Mouse (Mus musculus) WW6 (cell line): ENCODE data around the gene Zfp119a.
"Not testable (repeated sequence)": the region's sequence is repeated elsewhere in the genome, so short reads cannot be mapped to it uniquely, and the experiment has no call there.

Experiments used
- DNase-seq: peaks from one replicate; pipeline ENCODE4 v3.0.0-alpha.2; 2013; ENCODE audit warnings: low read depth, low spot score

The Zfp119a gene

GRCm38 (mm10) chr17:55878636-55879369 is at the start of gene Zfp119a:
TSS of gene Zfp119a (minus strand) at chr17:55878930.
- peak; percentile 68 for DNase-seq

- no peak for DNase-seq
Measured at GRCm38 (mm10) chr17:55906669-55907068, 27.9 kb upstream of the Zfp119a start.

- no peak for DNase-seq
Measured at GRCm38 (mm10) chr17:55904131-55904530, 25.4 kb upstream of the Zfp119a start.

GRCm38 (mm10) chr17:55903687-55904086 is 25.0 kb upstream of the Zfp119a start:
- DNase-seq: no peak

GRCm38 (mm10) chr17:55903087-55903486 is 24.4 kb upstream of the Zfp119a start:
- no peak for DNase-seq

- DNase-seq: not testable (repeated sequence)
Measured at GRCm38 (mm10) chr17:55892406-55892955, 13.8 kb upstream of the Zfp119a start.

- no peak for DNase-seq
Measured at GRCm38 (mm10) chr17:55884912-55885311, 6.2 kb upstream of the Zfp119a start.

GRCm38 (mm10) chr17:55883631-55884030 is 4.9 kb upstream of the Zfp119a start:
- no peak for DNase-seq

- not testable (repeated sequence) for DNase-seq
Measured at GRCm38 (mm10) chr17:55878282-55878635, 471 bp downstream of the Zfp119a start.

GRCm38 (mm10) chr17:55877184-55877583 is 1.5 kb downstream of the Zfp119a start:
- no peak for DNase-seq

- no peak for DNase-seq
Measured at GRCm38 (mm10) chr17:55843067-55843466, 35.7 kb downstream of the Zfp119a start.

GRCm38 (mm10) chr17:55821566-55821965 is 57.2 kb downstream of the Zfp119a start:
- DNase-seq: no peak

- DNase-seq: no peak
Measured at GRCm38 (mm10) chr17:55816853-55817252, 61.9 kb downstream of the Zfp119a start.
